Mouse (Mus musculus) T-helper 1 cell (primary cell): ENCODE measurements around the gene Snx30.

Experiments used
- in situ Hi-C: fragments of 300-600 bp; cut with MboI, MseI; formaldehyde crosslinking; loops from one replicate; pipeline ENCODE4 v1.15.1; 2025; ENCODE audit warnings: high pct_unique_total_duplicates

Snx30 gene

GRCm38 (mm10) chr4:59805181-59805967, at the start of gene Snx30:
Gene Snx30, plus strand, starts transcription at chr4:59805840.
- in situ Hi-C loops: no loop called here

GRCm38 (mm10) chr4:59756332-59757082, 49.1 kb upstream of the Snx30 start:
- in situ Hi-C loops: no loop called here

- in situ Hi-C loops: no loop called here
These were observed 47.9 kb upstream of the Snx30 start for GRCm38 (mm10) chr4:59757452-59758435.

- in situ Hi-C loops: loop anchor here (5.0 kb wide), 1 partner anchor 53 kb away; no protein-coding TSS in a partner anchor
These were observed 45.6 kb upstream of the Snx30 start for GRCm38 (mm10) chr4:59760016-59760415.

GRCm38 (mm10) chr4:59760636-59761364, 44.8 kb upstream of the Snx30 start:
- in situ Hi-C loops: loop anchor here (5.0 kb wide), 1 partner anchor 53 kb away; no protein-coding TSS in a partner anchor

- in situ Hi-C loops: loop anchor here (5.0 kb wide), 1 partner anchor 54 kb away; no protein-coding TSS in a partner anchor
These were observed 44.3 kb upstream of the Snx30 start for GRCm38 (mm10) chr4:59761365-59761729.

- in situ Hi-C loops: loop anchor here (5.0 kb wide), 1 partner anchor 58 kb away; no protein-coding TSS in a partner anchor
These were observed 40.7 kb upstream of the Snx30 start for GRCm38 (mm10) chr4:59764950-59765349.

- in situ Hi-C loops: no loop called here
These were observed 40.1 kb upstream of the Snx30 start for GRCm38 (mm10) chr4:59765385-59766005.

- in situ Hi-C loops: no loop called here
These were observed 37.9 kb upstream of the Snx30 start for GRCm38 (mm10) chr4:59767717-59768116.

GRCm38 (mm10) chr4:59772171-59772879, 33.3 kb upstream of the Snx30 start:
- in situ Hi-C loops: no loop called here

- in situ Hi-C loops: no loop called here
These were observed 27.8 kb upstream of the Snx30 start for GRCm38 (mm10) chr4:59777828-59778227.

GRCm38 (mm10) chr4:59780568-59780967, 25.1 kb upstream of the Snx30 start:
- in situ Hi-C loops: no loop called here

- in situ Hi-C loops: no loop called here
These were observed 22.6 kb upstream of the Snx30 start for GRCm38 (mm10) chr4:59782853-59783684.

GRCm38 (mm10) chr4:59783685-59784279, 21.9 kb upstream of the Snx30 start:
- in situ Hi-C loops: no loop called here

- in situ Hi-C loops: loop anchor here (5.0 kb wide), 1 partner anchor 62 kb away; no protein-coding TSS in a partner anchor
These were observed 20.2 kb upstream of the Snx30 start for GRCm38 (mm10) chr4:59785412-59785811.

- in situ Hi-C loops: loop anchor here (5.0 kb wide), 1 partner anchor 61 kb away; no protein-coding TSS in a partner anchor
These were observed 19.0 kb upstream of the Snx30 start for GRCm38 (mm10) chr4:59786661-59787060.

GRCm38 (mm10) chr4:59787126-59787525, 18.5 kb upstream of the Snx30 start:
- in situ Hi-C loops: loop anchor here (5.0 kb wide), 1 partner anchor 60 kb away; no protein-coding TSS in a partner anchor

GRCm38 (mm10) chr4:59789015-59789414, 16.6 kb upstream of the Snx30 start:
- in situ Hi-C loops: loop anchor here (5.0 kb wide), 1 partner anchor 58 kb away; no protein-coding TSS in a partner anchor
